In genomic region chr10:42917355-42917754, GRCm38 (mm10) we compare ENCODE assay signal across 29 mouse cellular contexts. TPM values are rescaled to one million over a fixed set of nuclear protein-coding genes. Genes with fewer than 3 reads are reported as not detected.
A peak's percentile ranks its signal among the peaks of the same experiment; 100 is the strongest.
DNase-seq lines count a peak whose midpoint lies in the region; ATAC-seq lines count a peak whose summit lies in the region.
"Had no signal": no experiment of that assay in that cellular context is flagged by ENCODE, and none has a peak within 500 bp of the region (broad histone marks: within the 10 kb centered on the region; RNA-seq: fewer than 3 reads in every experiment).

No protein-coding gene starts in this region.

- H3K4me2 ChIP-seq in forebrain, embryonic 11.5 days (ENCODE audit: low read depth, low read length, severe bottlenecking): no peak overlapping the region
- no peak overlapping the region for H3K4me2 ChIP-seq in forebrain, embryonic 14.5 days (ENCODE audit: low read length)
- H3K4me2 ChIP-seq in midbrain, embryonic 16.5 days (ENCODE audit: low read length): no peak overlapping the region
- H3K4me2 ChIP-seq in midbrain, embryonic 14.5 days (ENCODE audit: low read length): no peak overlapping the region
- H3K4me2 ChIP-seq in embryonic facial prominence, embryonic 15.5 days (replicated peaks): no peak overlapping the region
- H3K4me2 ChIP-seq: heart, embryonic 12.5 days; intestine, embryonic 15.5 days; liver, embryonic 15.5 days; lung, embryonic 15.5 days; midbrain, embryonic 13.5 days; stomach, embryonic 15.5 days had no signal

- H3K9ac ChIP-seq in forebrain, embryonic 11.5 days (ENCODE audit: low read length): no peak overlapping the region
- no peak overlapping the region for H3K9ac ChIP-seq in forebrain, embryonic 14.5 days (ENCODE audit: low read length)
- H3K9ac ChIP-seq in midbrain, embryonic 16.5 days (ENCODE audit: low read depth, low read length): no peak overlapping the region
- no peak overlapping the region for H3K9ac ChIP-seq in midbrain, embryonic 14.5 days (replicated peaks; ENCODE audit: low read length)
- no peak overlapping the region for H3K9ac ChIP-seq in embryonic facial prominence, embryonic 15.5 days
- H3K9ac ChIP-seq: heart, embryonic 12.5 days; intestine, embryonic 15.5 days; liver, embryonic 15.5 days; lung, embryonic 15.5 days; midbrain, embryonic 13.5 days; stomach, embryonic 15.5 days had no signal

- ATAC-seq in forebrain, embryonic 11.5 days (replicated peaks; ENCODE audit: low FRiP score): no peak
- no peak for ATAC-seq in forebrain, embryonic 14.5 days
- no peak for ATAC-seq in midbrain, embryonic 16.5 days
- ATAC-seq in midbrain, embryonic 14.5 days (ENCODE audit: low FRiP score, low TSS enrichment): no peak
- no peak for ATAC-seq in embryonic facial prominence, embryonic 15.5 days (ENCODE audit: insufficient number of reproducible peaks, low FRiP score, low TSS enrichment, low read depth)
- ATAC-seq: intestine, embryonic 15.5 days; midbrain, embryonic 13.5 days had no signal

- H3K4me3 ChIP-seq in forebrain, embryonic 11.5 days (ENCODE audit: low read depth, low read length): no peak overlapping the region
- no peak overlapping the region for H3K4me3 ChIP-seq in forebrain, embryonic 14.5 days (ENCODE audit: low read depth, low read length)
- no peak overlapping the region for H3K4me3 ChIP-seq in midbrain, embryonic 16.5 days (ENCODE audit: low read depth, low read length)
- H3K4me3 ChIP-seq in midbrain, embryonic 14.5 days (replicated peaks; ENCODE audit: low read depth, low read length): no peak overlapping the region
- no peak overlapping the region for H3K4me3 ChIP-seq in embryonic facial prominence, embryonic 15.5 days (replicated peaks)
- H3K4me3 ChIP-seq: heart, adult 2 months; heart, embryonic 12.5 days; intestine, embryonic 15.5 days; liver, embryonic 15.5 days; lung, embryonic 15.5 days; megakaryocyte, embryonic 14.5 days; midbrain, embryonic 13.5 days; stomach, embryonic 15.5 days had no signal

- H3K27me3 ChIP-seq in forebrain, embryonic 11.5 days (ENCODE audit: control insufficient read depth, insufficient read depth, low read length): no peaks in the 10 kb centered on the region
- H3K27me3 ChIP-seq in forebrain, embryonic 14.5 days (replicated peaks; ENCODE audit: control insufficient read depth, insufficient read depth, low read length): no peaks in the 10 kb centered on the region
- no peaks in the 10 kb centered on the region for H3K27me3 ChIP-seq in midbrain, embryonic 16.5 days (ENCODE audit: control insufficient read depth, insufficient read depth, low read depth, low read length)
- no peaks in the 10 kb centered on the region for H3K27me3 ChIP-seq in midbrain, embryonic 14.5 days (ENCODE audit: control insufficient read depth, insufficient read depth, low read length)
- no peaks in the 10 kb centered on the region for H3K27me3 ChIP-seq in embryonic facial prominence, embryonic 15.5 days
- H3K27me3 ChIP-seq: heart, embryonic 12.5 days; intestine, embryonic 15.5 days; liver, embryonic 15.5 days; lung, embryonic 15.5 days; midbrain, embryonic 13.5 days; stomach, embryonic 15.5 days had no signal

- peak; percentile 4 for DNase-seq in forebrain, embryonic 11.5 days (ENCODE audit: low spot score)
- no peak for DNase-seq in forebrain, embryonic 14.5 days (ENCODE audit: low spot score)
- DNase-seq in heart, adult 11 months: peak; percentile 41
- DNase-seq in heart, adult 18-20 months: no peak
- DNase-seq in midbrain, embryonic 14.5 days: no peak
- no peak for DNase-seq in thymus, postnatal 36 days
- DNase-seq: adrenal gland, adult 8-10 months; cerebellum, adult 8-10 months; cerebellum, postnatal 25 days; gastrocnemius, postnatal 25 days; heart, adult 2 months; heart, postnatal 10 days; kidney, adult 8-10 months; kidney, postnatal 4 days; lung, postnatal 36 days; right cerebral cortex, postnatal 25 days; thymus, adult 2 months; thymus, postnatal 4 days had no signal

- H3K36me3 ChIP-seq in forebrain, embryonic 11.5 days (ENCODE audit: control insufficient read depth, insufficient read depth, low read length): no peaks in the 10 kb centered on the region
- H3K36me3 ChIP-seq in forebrain, embryonic 14.5 days (ENCODE audit: control insufficient read depth, insufficient read depth, low read length): no peaks in the 10 kb centered on the region
- H3K36me3 ChIP-seq in midbrain, embryonic 16.5 days (ENCODE audit: control insufficient read depth, insufficient read depth, low read length): 0 out of 2 replicates have a peak, but pooled peaks cover under 1% of the 10 kb centered on the region
- H3K36me3 ChIP-seq in midbrain, embryonic 14.5 days (ENCODE audit: control insufficient read depth, insufficient read depth, low read length): no peaks in the 10 kb centered on the region
- no peaks in the 10 kb centered on the region for H3K36me3 ChIP-seq in embryonic facial prominence, embryonic 15.5 days
- H3K36me3 ChIP-seq: G1E; heart, embryonic 12.5 days; intestine, embryonic 15.5 days; liver, embryonic 15.5 days; lung, embryonic 15.5 days; midbrain, embryonic 13.5 days; stomach, embryonic 15.5 days had no signal

- H3K27ac ChIP-seq in forebrain, embryonic 11.5 days (ENCODE audit: low read depth, low read length): no peak overlapping the region
- H3K27ac ChIP-seq in forebrain, embryonic 14.5 days (ENCODE audit: low read depth, low read length): no peak overlapping the region
- H3K27ac ChIP-seq in midbrain, embryonic 16.5 days (ENCODE audit: low read length): peak overlapping the region; percentile 28; the same call in 1 of the 2 replicates
- no peak overlapping the region for H3K27ac ChIP-seq in midbrain, embryonic 14.5 days (replicated peaks; ENCODE audit: low read depth, low read length)
- H3K27ac ChIP-seq in embryonic facial prominence, embryonic 15.5 days (replicated peaks): 0 out of 2 replicates have a peak overlapping the region, but pooled peaks have one; percentile 17
- H3K27ac ChIP-seq: heart, adult 2 months; intestine, embryonic 15.5 days; kidney, postnatal 0 days; liver, embryonic 15.5 days; lung, embryonic 15.5 days; midbrain, embryonic 13.5 days; stomach, embryonic 15.5 days had no signal

- no peaks in the 10 kb centered on the region for H3K4me1 ChIP-seq in forebrain, embryonic 11.5 days (replicated peaks; ENCODE audit: control insufficient read depth, insufficient read depth, low read length)
- H3K4me1 ChIP-seq in forebrain, embryonic 14.5 days (ENCODE audit: control insufficient read depth, insufficient read depth, low read length): no peaks in the 10 kb centered on the region; the same call in 1 of the 2 replicates
- 0 out of 2 replicates have a peak, but pooled peaks cover 2% of the 10 kb centered on the region for H3K4me1 ChIP-seq in midbrain, embryonic 16.5 days (ENCODE audit: control insufficient read depth, insufficient read depth, low read length)
- 0 out of 2 replicates have a peak, but pooled peaks cover 3% of the 10 kb centered on the region for H3K4me1 ChIP-seq in midbrain, embryonic 14.5 days (ENCODE audit: control insufficient read depth, insufficient read depth, low read length)
- H3K4me1 ChIP-seq in embryonic facial prominence, embryonic 15.5 days: no peaks in the 10 kb centered on the region
- H3K4me1 ChIP-seq: intestine, embryonic 15.5 days; lung, embryonic 15.5 days had no signal

- no peaks in the 10 kb centered on the region for H3K9me3 ChIP-seq in forebrain, embryonic 11.5 days (ENCODE audit: control insufficient read depth, low read length)
- H3K9me3 ChIP-seq in forebrain, embryonic 14.5 days (replicated peaks; ENCODE audit: control insufficient read depth, low read length): no peaks in the 10 kb centered on the region
- H3K9me3 ChIP-seq in midbrain, embryonic 16.5 days (replicated peaks; ENCODE audit: control insufficient read depth, low read length, poor library complexity, severe bottlenecking): no peaks in the 10 kb centered on the region
- no peaks in the 10 kb centered on the region for H3K9me3 ChIP-seq in midbrain, embryonic 14.5 days (ENCODE audit: control insufficient read depth, low read length)
- 0 out of 2 replicates have a peak, but pooled peaks cover 4% of the 10 kb centered on the region for H3K9me3 ChIP-seq in embryonic facial prominence, embryonic 15.5 days (replicated peaks)
- H3K9me3 ChIP-seq: G1E; intestine, embryonic 15.5 days; liver, embryonic 15.5 days; lung, embryonic 15.5 days; midbrain, embryonic 13.5 days; stomach, embryonic 15.5 days had no signal

- WGBS in forebrain, embryonic 11.5 days: 86% methylated on average over 5 of the region's 5 CpGs
- WGBS in forebrain, embryonic 14.5 days: 80% methylated on average over 5 of the region's 5 CpGs
- WGBS in midbrain, embryonic 16.5 days: 78% methylated on average over 5 of the region's 5 CpGs
- WGBS in midbrain, embryonic 14.5 days: 83% methylated on average over 5 of the region's 5 CpGs
- 57% methylated on average over 5 of the region's 5 CpGs for WGBS in embryonic facial prominence, embryonic 15.5 days

RNA-seq across cellular contexts. Expression of gene Scml4, which starts 57.2 kb away (rescaled TPM):
- polyA plus RNA-seq in forebrain, embryonic 11.5 days (2014; fragmentation: Nextera tagmentation; extraction: Ambion mirVana): 0.83 and 1.4 TPM in 2 replicates
- polyA plus RNA-seq in forebrain, embryonic 14.5 days (2014; fragmentation: Nextera tagmentation; extraction: Ambion mirVana): 4.9 and 9.0 TPM in 2 replicates
- 1 to 10 TPM in 1 of 2 experiments, under 1 TPM in 1; 0.84 to 3.0 TPM for total RNA-seq in heart, adult 18-20 months (2021)
- 19.5 and 22.0 TPM in 2 replicates for polyA plus RNA-seq in midbrain, embryonic 16.5 days (2015; fragmentation: Nextera tagmentation; extraction: Ambion mirVana)
- 12.8 and 18.2 TPM in 2 replicates for polyA plus RNA-seq in midbrain, embryonic 14.5 days (2014; fragmentation: Nextera tagmentation; extraction: Ambion mirVana)
- 1.1 and 1.3 TPM in 2 replicates for polyA plus RNA-seq in embryonic facial prominence, embryonic 15.5 days (2015; fragmentation: Nextera tagmentation; extraction: Ambion mirVana)
- total RNA-seq: G1E had no signal
- polyA plus RNA-seq: G1E had no signal

Comparison
In these comparisons a context has a peak if more than half of its experiments do, and no peak if none do; other contexts are left out.
1. DNase-seq: peak in forebrain, embryonic 11.5 days (single experiment) and heart, adult 11 months (single experiment); none in forebrain, embryonic 14.5 days (single experiment), heart, adult 18-20 months (0 of 2), midbrain, embryonic 14.5 days (single experiment) and thymus, postnatal 36 days (0 of 2).
2. H3K27ac ChIP-seq: peak in midbrain, embryonic 16.5 days (single experiment) and embryonic facial prominence, embryonic 15.5 days (single experiment); none in forebrain, embryonic 11.5 days (single experiment), forebrain, embryonic 14.5 days (single experiment) and midbrain, embryonic 14.5 days (single experiment).